Mouse (Mus musculus) neural tube, embryonic 11.5 days (tissue): ENCODE data around the gene Rbm20. TPM values are rescaled to one million over a fixed set of nuclear protein-coding genes. Genes with fewer than 3 reads are reported as not detected.

Source experiments
- ATAC-seq: fragments of 200-750 bp; cut with Nextera tagmentation; 2 replicates; pipeline ENCODE4 v1.8.0; 2017; ENCODE audit warnings: moderate number of reproducible peaks, mild to moderate bottlenecking, moderate TSS enrichment, moderate library complexity; ENCODE audit not compliant: insufficient read depth, low FRiP score, low TSS enrichment
- DNase-seq: peaks from one replicate; pipeline ENCODE4 v3.0.0-alpha.2; 2015; ENCODE audit warnings: low spot score
- H3K27ac ChIP-seq: fragments of 300-500 bp; sonication (generic); 2 replicates; pipeline ENCODE4 v1.5.1; 2014; ENCODE audit warnings: low read depth, mild to moderate bottlenecking, low read length
- H3K27me3 ChIP-seq: fragments of 300-500 bp; sonication (generic); 2 replicates; pipeline ENCODE4 v1.6.1; 2014; ENCODE audit warnings: mild to moderate bottlenecking, low read length, mixed read lengths; ENCODE audit not compliant: control insufficient read depth, insufficient read depth
- H3K36me3 ChIP-seq: fragments of 300-500 bp; sonication (generic); 2 replicates; pipeline ENCODE4 v1.6.1; 2014; ENCODE audit warnings: mild to moderate bottlenecking, low read length, moderate library complexity, mixed read lengths; ENCODE audit not compliant: control insufficient read depth, insufficient read depth
- H3K4me1 ChIP-seq: fragments of 300-500 bp; sonication (generic); 2 replicates; pipeline ENCODE4 v1.6.1; 2014; ENCODE audit warnings: low read length, mixed read lengths; ENCODE audit not compliant: control insufficient read depth, insufficient read depth
- H3K4me2 ChIP-seq: fragments of 300-500 bp; sonication (generic); 2 replicates; pipeline ENCODE4 v1.6.1; 2014; ENCODE audit warnings: low read depth, mild to moderate bottlenecking, moderate library complexity
- H3K4me3 ChIP-seq: fragments of 300-500 bp; sonication (generic); 2 replicates; pipeline ENCODE4 v1.5.1; 2014; ENCODE audit warnings: low read depth, low read length
- H3K9ac ChIP-seq: fragments of 300-500 bp; sonication (generic); 2 replicates; pipeline ENCODE4 v1.6.1; 2014; ENCODE audit warnings: mild to moderate bottlenecking, low read length
- H3K9me3 ChIP-seq: fragments of 300-500 bp; sonication (generic); 2 replicates; pipeline ENCODE4 v1.6.1; 2016; ENCODE audit warnings: low read length; ENCODE audit not compliant: control insufficient read depth
- WGBS: fragments of 180-500 bp; shearing (Covaris S2); extraction: QIAGEN DNeasy Blood & Tissue Kit; methylation state at CpG from one replicate; pipeline ENCODE4 v1.1.7; 2014; 5-methylcytosine and 5-hydroxymethylcytosine counted together
- polyA plus RNA-seq: library from polyadenylated mRNA; unstranded; fragments of >200 nt; fragmentation: Nextera tagmentation; extraction: Ambion mirVana; gene quantifications from 2 replicates; pipeline ENCODE4 v1.2.1, GENCODE M21; 2014

Gene Rbm20
- polyA plus RNA-seq, 1 experiment from 2014 or later = 2.3 TPM

DNA sequence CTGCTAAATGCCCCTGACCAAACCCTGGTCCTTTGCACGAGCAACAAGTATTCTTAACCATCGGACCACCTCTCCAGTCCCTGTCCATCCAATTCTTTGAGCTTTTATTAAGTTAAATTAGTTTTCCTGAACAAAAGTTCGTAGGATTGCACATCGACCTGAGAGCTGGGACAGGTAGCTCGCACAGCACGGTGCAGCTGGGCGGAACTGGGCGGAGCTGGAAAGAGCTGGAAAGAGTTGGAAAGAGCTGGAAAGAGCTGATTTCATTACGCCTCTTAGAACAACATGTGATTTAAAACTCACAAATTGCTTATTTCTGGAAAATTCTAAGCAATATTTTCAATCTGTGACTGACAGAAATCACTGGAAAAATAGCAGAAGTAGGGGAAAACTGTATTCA, 24.3 kb downstream of the Rbm20 start:
- H3K4me2 ChIP-seq = no peak overlapping the region
- DNase-seq = no peak
- no peaks in the 10 kb centered on the region for H3K27me3 ChIP-seq
- WGBS = 93% methylated on average over 9 of the region's 9 CpGs
- no peak overlapping the region for H3K4me3 ChIP-seq
- no peaks in the 10 kb centered on the region for H3K36me3 ChIP-seq
- no peak overlapping the region for H3K9ac ChIP-seq
- no peak overlapping the region for H3K27ac ChIP-seq
- ATAC-seq = no peak
- H3K9me3 ChIP-seq = no peaks in the 10 kb centered on the region
- no peaks in the 10 kb centered on the region for H3K4me1 ChIP-seq

DNA sequence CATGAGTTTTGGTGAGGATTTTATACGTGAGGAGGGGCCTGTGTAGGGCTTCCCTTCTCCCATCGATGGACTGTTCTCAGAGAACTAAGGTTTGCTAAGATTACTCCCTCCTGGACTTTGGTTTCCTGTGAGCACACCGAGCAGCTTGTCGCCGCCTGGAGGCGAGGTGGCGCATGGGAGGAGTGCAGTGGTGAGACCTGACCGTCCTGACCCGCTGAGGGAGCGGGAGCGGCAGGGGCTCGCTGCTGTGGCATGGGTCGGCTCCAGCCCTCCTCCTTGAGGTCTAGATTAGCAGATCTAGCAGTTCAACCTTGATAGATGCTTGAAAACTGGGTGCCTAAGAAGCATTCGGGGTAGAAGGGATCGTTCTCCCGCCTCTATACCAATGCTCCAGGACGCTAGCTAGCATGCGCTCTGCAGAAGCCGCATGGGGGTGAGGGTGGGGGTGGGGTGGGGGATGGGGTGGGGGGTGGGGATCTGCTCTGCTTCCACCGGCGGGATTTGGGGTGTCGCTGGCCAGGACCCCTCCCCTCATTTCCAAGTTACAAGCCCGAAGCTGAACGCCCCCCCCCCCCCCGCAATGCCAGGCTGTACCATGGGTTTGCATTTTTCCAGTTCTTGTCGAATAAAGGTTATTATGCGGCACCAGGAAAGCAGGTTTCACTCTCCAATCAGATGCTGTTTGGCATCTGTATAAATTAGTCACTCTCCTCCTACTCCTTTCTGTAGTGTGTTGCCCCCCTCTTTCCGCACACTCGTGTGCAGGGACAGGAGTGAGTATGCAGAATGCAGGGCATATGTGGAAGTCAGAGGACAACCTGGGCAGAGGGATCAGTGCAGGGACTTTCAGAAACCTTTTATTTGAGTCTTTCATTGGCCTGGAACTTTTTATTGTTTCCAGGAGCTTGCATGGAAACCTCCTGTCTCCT, 28.1 kb downstream of the Rbm20 start:
- Histone ChIP-seq H3K36me3 (no peaks in the 10 kb centered on the region), H3K4me2 (peak overlapping the region; percentile 62), H3K27ac (no peak overlapping the region), H3K4me3 (peak overlapping the region; percentile 27), H3K4me1 (no peaks in the 10 kb centered on the region), H3K9me3 (no peaks in the 10 kb centered on the region), H3K27me3 (no peaks in the 10 kb centered on the region), H3K9ac (peak overlapping the region; percentile 55)
- ATAC-seq (peak; percentile 69), DNase-seq (peak; percentile 83)
- 5% methylated on average over 27 of the region's 29 CpGs for WGBS

DNA sequence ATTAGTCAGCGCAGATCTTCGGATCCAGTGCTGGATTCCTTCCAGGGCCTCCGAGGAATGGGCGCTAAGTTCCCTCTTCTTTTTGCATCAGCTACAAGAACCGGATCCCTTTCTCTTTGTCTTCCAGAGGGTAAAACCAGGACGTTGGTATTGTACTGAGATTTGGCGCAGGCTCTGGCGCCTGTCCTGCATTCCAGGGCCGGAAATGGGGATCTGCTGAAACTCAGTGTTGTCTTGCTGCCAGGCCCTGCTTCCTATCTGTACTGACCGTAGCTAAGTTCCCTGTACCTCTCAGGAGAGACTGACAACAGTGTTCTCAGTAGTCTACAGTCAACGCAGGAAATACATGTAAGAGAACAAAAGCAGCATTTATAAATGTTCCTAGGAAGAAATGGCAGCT, 31.3 kb downstream of the Rbm20 start:
- Histone ChIP-seq H3K9ac (no peak overlapping the region), H3K27ac (no peak overlapping the region), H3K4me2 (no peak overlapping the region), H3K4me3 (no peak overlapping the region), H3K36me3 (no peaks in the 10 kb centered on the region), H3K4me1 (no peaks in the 10 kb centered on the region), H3K9me3 (no peaks in the 10 kb centered on the region), H3K27me3 (no peaks in the 10 kb centered on the region)
- ATAC-seq (no peak), DNase-seq (no peak)
- WGBS = 85% methylated on average over 11 of the region's 11 CpGs

DNA sequence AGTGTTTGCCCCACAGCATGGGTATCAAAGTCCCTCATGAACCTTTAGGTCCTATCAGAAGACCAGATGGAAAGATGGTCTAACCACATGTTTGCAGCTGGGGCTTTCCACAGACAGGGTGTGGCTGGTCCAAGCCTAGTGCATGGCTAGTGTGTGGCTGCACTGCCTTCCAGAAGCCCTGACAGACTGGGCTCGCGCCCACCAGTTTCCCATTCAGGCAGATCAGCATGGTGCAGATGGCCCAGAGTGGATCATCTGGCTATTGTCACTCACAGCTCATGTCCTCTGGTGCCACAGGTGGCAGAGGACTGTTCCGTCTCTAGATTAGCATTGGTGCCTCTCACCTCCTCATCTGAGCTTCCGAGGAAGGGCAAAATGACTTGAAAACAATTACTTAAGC, 33.8 kb downstream of the Rbm20 start:
- ATAC-seq (no peak), DNase-seq (no peak)
- Histone ChIP-seq H3K4me3 (no peak overlapping the region), H3K27ac (no peak overlapping the region), H3K4me2 (no peak overlapping the region), H3K4me1 (no peaks in the 10 kb centered on the region), H3K9me3 (no peaks in the 10 kb centered on the region), H3K9ac (no peak overlapping the region), H3K27me3 (no peaks in the 10 kb centered on the region), H3K36me3 (no peaks in the 10 kb centered on the region)
- 55% methylated on average over 4 of the region's 4 CpGs for WGBS

DNA sequence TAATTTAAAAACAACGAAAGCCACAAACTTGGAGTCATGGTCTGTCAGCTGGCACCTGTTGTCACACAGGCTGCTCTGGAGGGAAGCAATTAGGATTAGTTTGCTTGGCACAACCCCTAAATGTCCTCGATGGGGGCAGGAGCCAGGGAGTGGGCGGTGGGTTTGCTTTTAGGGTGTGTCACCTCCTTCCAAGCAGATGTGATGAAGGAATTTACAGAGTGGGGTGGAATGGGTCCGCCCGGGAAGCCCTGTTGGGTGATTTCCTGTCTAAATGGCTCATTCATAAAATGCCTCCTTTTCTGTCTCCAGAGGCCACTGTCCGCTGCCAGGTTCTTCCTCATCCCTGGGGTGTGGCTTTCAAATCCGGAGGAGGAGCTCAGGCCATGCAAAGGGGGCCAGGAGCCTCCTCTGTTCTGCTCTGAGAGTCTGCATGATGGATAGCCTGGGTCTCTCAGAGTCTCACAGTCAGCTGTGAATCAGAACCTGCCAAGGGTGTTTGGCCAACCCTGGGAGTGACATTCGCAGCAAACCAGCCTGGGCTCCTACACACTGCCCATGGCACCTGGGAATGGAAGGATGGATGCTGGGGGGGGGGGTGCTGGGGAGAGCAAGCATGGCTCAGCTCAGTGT, 34.3 kb downstream of the Rbm20 start:
- no peak for DNase-seq
- H3K4me2 ChIP-seq = no peak overlapping the region
- ATAC-seq = no peak
- no peak overlapping the region for H3K4me3 ChIP-seq
- no peaks in the 10 kb centered on the region for H3K9me3 ChIP-seq
- H3K27me3 ChIP-seq = no peaks in the 10 kb centered on the region
- 28% methylated on average over 8 of the region's 8 CpGs for WGBS
- no peak overlapping the region for H3K9ac ChIP-seq
- H3K4me1 ChIP-seq = no peaks in the 10 kb centered on the region
- no peak overlapping the region for H3K27ac ChIP-seq
- H3K36me3 ChIP-seq = no peaks in the 10 kb centered on the region

DNA sequence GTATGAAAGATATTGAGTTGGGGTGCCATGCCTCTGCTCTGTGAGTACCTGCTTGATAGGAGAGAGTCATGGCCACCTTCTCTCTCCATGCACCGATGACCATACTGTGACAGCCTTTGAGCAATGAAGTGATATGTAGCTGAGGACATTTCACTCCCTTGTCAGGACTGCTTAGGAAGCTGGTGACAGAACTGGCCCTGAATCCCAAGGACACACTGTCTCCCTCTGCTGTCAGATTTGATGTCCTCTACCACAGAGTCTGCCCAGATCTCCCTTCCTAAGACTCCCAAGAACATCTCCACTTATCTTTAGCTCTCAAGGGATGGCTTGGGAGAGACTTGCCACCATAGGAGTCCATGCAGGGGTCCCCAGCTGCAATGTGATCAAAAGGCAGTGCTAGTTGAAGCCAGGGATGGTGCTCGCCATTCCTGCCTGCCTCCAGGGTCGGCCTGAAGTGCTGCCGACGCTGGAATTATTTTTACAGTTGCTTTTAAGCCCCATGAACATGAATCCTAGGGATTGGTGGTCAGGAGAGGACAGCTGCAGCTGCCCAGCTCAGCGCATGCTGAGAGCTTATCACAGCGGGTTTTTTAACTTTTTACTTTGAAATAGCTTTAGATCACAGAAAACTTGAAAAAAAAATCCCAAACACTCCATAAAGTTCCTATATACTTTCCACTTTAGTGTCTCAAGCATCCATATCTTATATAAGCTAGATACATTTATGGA, 35.4 kb downstream of the Rbm20 start:
- Histone ChIP-seq H3K4me3 (no peak overlapping the region), H3K9me3 (no peaks in the 10 kb centered on the region), H3K27ac (no peak overlapping the region), H3K4me2 (no peak overlapping the region), H3K9ac (no peak overlapping the region), H3K36me3 (no peaks in the 10 kb centered on the region), H3K27me3 (no peaks in the 10 kb centered on the region), H3K4me1 (no peaks in the 10 kb centered on the region)
- ATAC-seq (no peak), DNase-seq (no peak)
- WGBS = 68% methylated on average over 7 of the region's 7 CpGs

DNA sequence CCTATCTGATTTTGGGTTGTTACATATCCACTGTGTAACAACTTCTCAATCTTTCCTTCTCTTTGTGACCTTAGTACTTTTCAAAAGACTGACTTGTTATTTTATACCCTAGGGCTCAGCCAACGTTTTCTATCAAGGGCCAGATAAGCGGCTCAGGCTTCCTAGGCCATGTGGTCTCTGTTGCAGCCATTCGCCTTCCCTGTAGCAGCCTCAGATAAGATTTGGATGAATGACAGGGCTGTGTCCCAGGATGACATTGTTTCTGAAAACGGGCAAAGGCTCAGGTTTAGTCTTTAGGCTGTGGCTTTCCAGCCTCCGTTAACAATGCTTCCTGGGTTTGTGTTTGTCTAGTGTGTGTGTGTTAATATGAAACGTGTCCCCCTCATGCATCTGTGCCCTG, 36.3 kb downstream of the Rbm20 start:
- H3K27me3 ChIP-seq = no peaks in the 10 kb centered on the region
- H3K9ac ChIP-seq = no peak overlapping the region
- no peak overlapping the region for H3K4me3 ChIP-seq
- H3K4me2 ChIP-seq = no peak overlapping the region
- DNase-seq = no peak
- no peak for ATAC-seq
- 83% methylated on average over 6 of the region's 6 CpGs for WGBS
- H3K36me3 ChIP-seq = no peaks in the 10 kb centered on the region
- no peak overlapping the region for H3K27ac ChIP-seq
- no peaks in the 10 kb centered on the region for H3K4me1 ChIP-seq
- H3K9me3 ChIP-seq = no peaks in the 10 kb centered on the region

DNA sequence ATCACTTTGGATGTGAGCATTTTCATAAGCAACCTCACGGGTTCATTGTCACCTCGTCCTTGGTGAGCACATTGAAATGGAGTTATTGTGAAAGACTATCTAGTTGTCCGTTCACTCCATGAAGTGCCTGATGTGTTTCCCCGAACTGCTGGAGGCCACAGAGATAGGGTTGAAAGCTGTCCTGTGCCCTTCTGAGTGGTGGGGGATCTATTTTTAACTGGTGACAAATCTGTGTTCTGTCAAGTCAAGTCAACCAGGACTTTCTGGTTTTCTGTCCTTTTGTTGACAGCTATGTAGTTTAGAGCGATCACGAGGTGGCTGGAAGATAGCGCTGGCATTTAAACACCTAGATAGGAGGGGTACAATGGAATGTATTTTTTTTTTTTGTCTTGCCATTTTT, 39.4 kb downstream of the Rbm20 start:
- no peaks in the 10 kb centered on the region for H3K36me3 ChIP-seq
- no peak overlapping the region for H3K4me2 ChIP-seq
- no peaks in the 10 kb centered on the region for H3K4me1 ChIP-seq
- WGBS = 93% methylated on average over 7 of the region's 7 CpGs
- no peaks in the 10 kb centered on the region for H3K27me3 ChIP-seq
- H3K4me3 ChIP-seq = no peak overlapping the region
- DNase-seq = no peak
- H3K9ac ChIP-seq = no peak overlapping the region
- no peak for ATAC-seq
- no peaks in the 10 kb centered on the region for H3K9me3 ChIP-seq
- H3K27ac ChIP-seq = no peak overlapping the region
